Mouse (Mus musculus) lung, postnatal 36 days (tissue): ENCODE measurements around the gene Nup107.

Experiments used
- DNase-seq: peaks from one replicate; pipeline ENCODE4 v3.0.0; 2022; ENCODE audit warnings: mixed read lengths

Gene Nup107

DNA sequence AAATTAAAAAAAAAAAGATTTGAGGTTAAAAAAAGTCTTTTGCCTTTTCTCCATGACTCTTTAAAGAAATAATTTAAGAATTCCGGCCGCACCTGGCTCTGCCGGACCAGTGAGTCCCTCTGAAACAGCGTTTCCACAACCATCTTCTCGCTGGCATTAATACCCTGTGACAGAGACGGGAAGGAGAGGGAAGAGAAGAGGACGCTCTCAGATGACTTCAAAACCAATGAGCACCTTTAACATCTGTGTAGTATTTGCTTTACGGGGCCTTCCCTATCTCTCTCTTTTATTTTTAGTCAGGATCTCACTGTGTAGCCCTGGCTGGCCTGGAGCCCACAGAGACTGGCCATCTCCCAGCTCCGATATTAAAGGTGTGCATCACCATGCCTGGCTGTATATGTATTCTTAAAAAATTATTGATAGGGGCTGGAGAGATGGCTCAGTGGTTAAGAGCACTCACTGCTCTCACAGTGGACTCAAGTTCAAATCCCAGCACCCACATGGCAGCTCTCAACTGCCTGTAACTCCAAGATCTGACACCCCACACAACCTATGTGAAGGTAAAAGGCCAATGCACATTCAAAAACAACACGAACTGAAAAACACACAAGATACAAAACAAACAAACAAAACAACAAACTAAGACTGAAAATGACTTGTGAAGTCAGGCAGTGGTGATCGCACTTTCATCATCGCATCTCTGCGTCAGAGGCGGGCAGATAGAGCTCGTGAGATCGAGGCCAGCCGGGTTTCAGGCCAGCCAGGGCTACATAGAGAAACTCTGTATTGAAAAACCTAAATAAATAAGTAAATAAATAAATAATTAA, 14.8 kb downstream of the Nup107 start:
- no peak for DNase-seq

DNA sequence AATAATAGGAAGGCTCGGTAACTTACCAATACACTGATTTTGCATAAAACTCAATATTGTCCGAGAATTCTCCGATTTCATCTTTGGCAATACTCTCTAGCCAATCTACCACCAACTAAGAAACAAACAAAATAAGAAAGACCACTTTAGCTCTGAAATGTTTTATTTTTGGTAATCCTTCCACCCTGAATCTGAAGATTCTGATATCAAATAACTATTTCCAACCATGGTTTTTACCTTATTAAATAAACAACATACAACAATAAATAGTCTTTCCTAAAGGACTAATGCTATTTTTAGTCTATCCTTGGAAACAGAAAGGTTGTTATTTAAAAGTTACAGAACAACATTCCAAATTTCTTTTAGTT, 15.4 kb downstream of the Nup107 start:
- DNase-seq = no peak

DNA sequence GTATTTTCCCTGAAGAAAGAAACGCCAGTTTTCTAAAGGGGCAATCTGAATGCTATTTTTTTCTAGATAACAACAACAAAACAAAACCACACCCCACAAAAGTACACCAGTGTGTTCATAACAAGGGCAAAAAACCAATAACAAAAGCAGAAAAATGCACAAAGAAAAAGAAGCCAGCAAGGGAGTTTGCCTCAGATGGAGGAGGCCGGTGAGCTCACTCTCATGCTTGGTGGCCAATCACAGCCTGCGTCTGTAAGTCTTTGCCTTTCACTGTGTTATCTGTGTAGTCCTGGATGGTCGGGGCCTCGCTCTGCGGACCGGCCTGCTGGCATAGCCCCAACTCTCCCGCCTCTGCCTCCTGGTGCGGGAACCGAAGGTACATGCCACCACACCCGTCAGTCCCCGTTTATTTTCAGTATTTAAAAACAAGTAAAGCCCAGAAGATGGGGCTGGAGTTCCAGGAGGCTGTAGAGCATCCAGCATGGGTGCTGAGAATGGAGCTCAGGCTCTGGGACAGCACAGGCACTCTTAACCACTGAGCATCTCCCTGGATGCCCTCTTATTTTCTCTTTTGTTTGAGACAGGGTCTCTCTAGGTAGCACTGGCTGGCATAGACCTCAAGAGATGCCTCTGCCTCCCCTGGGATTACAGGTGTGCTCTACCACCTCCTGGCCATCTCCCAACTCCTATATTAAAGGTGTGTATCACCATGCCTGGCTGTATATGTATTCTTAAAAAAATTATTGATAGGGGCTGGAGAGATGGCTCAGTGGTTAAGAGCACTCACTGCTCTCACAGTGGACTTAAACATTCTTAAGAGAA, 16.0 kb downstream of the Nup107 start:
- DNase-seq = no peak

DNA sequence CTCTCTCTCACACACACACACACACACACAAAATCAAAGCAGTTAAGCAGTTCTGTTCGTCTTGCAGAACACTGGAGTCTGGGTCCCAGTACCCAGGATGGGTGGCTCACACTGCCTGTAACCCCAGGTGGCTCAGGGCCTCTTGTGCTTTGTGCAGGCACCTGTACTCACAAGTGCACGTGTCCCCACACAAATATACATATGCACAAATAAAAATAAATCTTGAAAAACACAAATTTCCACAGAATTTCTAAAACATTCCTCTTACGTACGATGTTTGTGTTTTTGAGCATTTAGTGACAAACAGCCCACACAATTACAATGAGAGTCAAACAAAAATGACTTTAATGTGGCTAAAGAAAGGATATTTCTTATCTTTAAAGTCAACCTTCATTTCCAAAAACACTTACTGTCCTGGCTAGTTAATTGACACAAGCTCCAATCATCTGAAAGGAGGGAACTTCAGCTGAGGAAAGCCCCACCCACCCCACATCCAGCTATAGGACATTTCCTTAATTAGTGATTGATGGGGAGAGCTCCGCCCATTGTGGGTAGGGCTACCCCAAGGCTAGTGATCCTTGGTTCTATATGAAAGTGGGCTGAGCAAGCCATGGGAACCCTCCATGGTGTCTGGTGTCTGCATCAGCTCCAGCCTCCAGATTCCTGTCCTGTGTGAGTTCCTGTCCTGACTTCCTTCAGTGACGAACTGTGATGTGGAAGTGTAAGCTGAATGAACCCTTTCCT, 16.9 kb downstream of the Nup107 start:
- DNase-seq = no peak

DNA sequence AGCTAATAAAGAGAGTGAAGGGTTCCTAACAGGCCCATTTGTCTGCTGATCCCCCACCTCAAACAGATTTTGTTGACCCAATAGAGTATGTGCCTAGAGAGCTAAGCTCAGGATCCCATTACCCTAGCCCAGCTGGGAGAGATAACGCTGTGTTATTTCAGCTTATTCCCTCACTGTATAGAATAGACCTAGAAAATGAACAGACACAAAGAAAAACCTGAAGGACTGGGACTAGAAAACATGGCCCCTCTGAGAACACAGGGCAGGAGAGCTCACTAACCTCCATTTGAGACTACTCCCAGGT, 17.7 kb downstream of the Nup107 start:
- no peak for DNase-seq

DNA sequence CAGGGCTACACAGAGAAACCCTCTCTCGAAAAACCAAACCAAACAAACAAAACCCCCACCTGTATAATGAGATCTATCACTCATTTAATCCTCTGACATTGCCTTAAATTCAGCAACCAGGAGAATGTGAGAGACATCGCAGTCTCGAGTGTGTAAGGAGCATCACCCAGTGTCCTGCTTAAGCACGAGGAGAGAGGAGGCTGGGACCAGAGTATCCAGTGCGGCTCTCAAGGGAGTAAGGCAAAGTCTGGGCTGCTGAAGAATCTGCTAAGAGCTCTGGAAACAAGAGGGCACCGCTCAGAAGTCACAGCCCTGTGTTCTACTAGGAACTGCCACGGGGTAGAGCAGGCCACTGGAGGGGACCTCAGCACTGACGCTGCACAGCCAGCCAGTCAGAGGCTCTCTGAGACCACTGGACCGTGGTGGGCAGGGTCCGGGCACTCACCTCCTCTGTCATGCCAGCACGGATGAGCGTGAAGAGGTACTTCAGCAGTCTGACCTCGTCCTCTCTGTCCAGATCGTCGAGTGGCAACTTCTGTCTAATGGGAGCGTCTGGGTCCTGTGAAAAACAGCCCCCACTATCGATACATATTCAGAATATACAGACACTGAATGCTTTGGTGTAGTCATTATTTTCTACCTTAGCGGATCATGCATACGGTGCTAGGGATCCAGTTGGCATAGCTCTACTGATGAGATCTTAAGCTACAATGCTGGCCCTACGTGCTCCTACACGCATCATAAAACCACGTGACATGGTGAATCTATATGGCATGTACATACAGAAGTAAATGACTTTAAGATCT, 18.3 kb downstream of the Nup107 start:
- DNase-seq = no peak

DNA sequence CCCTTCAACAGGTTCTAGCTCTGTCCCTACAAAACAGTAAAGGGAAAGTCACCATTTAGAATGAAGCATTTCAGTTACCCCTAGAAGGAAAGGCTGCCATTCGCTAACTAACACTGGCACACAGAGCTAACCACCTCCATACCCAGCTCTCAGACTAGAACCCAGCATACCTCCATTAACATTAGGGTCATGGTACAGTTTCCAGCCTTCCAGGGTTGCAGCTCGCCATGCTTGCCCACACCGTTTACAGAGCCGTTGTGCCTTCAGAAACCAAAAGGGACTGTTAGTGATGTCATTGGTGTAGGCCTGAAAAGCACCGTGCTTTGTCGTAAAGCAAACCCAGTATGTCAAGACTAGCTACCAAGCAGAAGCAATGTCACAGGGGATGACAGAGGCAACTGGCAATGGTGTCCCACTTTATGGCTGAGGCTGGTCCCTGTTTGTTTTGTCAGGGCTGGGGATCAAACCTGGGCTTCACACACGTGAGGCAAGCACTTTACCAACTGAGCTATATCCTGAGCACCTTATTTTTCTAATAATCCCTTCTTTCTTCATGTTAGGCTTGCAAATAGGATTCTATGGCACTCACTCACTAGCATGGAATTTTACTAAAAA, 19.3 kb downstream of the Nup107 start:
- no peak for DNase-seq

DNA sequence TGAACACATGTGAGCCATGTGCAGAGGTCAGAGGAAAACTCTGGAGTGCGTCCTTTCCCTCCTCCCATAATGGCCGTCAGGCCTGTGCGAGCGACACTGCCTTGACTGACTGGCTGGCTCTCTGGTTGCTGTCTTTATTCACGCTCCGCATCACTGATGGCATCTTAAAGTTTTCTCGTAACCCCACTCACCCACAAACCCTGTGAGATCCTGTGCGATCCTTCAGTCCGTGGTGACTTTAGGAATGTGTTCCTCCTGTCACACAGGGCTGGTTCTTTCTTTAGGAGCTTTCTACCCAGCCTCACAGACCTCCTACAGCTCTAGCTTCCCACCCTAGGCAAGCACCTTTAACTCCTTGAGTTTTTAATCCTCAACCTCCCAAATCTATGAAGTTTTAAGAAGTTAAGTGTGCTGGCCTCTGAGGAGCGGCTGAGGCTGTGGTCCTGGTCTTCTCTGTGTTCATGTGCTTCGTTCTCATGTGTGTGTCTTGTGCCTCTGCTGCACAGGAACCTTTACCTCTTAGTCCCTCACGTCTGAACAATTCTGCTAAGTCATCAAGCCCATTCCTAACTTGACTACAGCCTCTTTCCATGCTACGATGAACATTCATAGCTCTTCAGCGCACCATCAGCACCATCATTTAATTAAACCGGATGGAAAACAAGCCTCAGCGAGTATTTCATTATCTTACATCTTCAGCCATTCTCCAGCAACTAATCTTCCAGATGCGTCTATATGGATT, 20.0 kb downstream of the Nup107 start:
- no peak for DNase-seq

DNA sequence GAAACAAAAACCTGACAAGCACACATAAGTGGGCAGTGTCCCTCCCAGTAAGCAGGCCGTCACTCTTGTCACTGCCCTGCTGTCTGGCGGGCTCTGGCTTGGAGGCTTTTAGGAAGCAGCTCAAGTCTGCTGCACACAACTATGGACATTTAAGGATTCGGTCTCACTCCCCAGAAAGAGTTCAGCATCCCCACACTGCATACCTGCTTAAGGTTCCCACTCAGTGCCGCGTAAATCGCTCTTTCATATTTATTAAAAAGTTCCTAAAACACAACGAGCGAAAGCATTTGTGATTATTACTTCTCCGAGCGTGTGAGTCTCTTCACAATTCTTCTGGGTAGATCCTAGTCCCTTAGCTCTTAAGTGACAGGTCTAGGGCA, 21.4 kb downstream of the Nup107 start:
- no peak for DNase-seq

DNA sequence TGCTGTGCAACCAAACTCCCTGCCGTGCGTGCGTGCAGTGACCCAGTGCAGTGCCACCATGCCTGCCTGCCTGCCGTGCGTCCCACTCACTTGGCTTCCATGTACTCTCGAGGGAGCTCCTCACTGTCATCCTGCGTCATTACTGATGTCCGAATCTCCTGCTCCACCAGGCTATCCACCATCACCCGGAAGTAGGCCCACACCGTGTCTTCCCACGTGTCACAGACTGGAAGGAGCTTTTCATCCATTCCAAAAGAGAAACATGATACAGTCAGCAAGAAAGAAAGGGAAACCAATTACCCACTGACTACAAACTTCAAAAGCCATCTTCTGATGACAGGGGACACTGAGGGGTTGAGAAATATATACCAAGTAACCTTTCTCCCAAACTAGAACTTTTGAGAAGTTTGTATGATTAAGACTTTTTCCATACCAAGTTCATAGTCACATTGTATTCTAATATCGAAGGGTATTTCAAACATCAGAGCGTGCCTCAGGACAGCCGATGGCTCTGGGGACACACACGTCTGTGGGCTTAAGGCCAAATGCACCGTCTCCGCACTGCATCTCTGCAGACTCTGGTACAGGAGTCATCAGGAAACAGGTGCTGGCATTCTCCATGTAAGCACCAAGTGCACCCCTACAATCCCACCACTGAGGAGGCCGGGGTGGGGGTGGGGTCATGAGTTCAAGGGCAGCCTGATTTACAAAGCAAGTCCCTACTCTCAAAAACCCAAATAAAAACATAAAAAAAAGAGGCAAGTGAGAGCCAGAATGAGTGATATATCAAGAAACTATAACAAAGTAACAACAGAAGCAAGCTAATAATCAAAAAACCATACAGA, 22.0 kb downstream of the Nup107 start:
- DNase-seq = no peak

DNA sequence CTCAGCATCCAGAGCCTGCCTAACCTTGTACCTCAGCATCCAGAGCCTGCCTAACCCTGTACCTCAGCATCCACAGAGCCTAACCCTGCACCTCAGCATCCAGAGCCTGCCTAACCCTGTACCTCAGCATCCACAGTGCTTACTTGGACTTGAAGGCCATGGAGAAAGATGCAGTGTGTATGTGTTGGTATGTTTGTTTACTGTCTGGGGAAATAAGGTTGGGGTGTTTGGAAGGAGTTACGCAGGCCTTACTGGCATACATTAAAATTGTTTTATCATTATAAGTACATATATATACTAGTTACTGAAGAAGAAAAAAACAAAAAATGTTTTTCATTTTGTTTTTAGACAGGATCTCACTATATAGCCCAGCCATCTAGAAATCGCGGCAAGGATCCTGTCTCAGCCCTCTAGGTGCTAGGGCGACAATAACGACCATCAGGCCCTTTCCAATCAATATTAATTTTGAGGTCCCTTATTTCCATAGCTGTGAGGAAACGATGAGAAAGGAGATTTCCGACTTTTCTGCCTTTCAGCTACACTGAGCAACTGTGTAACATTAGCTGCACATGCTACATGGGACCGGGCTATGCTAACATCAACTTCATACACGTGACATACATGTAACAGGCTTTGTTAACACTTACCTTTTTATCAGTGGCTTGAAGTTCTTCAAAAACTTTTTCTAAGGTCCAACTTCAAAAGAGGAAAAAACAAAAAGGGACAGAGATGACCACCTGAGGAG, 22.8 kb downstream of the Nup107 start:
- no peak for DNase-seq

DNA sequence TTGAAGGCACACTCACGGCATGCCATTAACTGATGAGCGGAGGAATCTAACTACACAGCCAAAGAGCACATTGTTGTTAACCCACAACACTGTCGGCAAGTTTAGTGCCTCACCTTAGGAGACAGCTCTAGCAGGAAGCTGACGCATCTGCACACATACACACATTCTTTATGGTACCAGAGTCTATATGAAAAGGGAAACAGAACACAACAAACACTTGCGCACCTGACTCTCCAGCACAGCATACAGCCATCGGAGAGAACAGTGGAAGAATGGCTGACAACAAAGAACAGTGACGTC, 24.4 kb downstream of the Nup107 start:
- no peak for DNase-seq

DNA sequence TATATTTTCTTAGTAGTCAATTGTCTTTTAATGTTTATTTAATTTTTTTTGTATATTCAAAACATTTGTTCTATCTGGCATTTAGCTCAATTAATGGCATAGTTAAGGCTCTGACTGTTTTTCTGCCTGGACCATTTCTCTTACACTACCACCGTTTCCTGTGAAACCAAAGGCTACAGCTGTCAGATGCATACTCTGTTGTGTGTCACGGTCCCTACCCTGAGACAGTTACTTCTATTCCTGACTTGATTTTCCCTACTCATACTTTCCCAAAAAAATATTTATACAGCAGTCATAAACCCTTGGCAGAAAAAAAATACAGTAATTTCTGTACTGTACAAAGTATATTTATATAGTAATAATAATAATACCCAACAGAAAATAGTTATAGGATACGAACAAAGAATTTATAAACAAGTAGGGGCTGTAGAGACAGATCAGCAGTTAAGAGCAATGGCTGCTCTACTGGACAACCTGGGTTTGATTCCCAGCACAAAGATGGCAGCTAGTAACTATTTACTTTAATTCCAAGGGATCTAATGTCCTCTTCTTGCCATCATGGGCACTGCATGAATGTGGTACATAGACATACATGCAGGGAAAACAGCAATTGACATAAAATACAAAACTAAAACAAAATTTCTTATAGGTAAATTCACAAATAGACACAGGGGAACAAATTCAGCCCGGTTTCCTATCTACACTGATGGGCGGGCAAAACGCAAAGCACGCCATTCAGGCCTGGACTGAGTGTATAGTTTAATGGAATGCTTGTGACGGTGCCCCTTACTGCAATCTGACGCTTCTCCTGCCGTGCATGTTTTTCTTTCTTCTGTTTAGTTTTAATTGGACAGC, 25.0 kb downstream of the Nup107 start:
- DNase-seq = no peak

DNA sequence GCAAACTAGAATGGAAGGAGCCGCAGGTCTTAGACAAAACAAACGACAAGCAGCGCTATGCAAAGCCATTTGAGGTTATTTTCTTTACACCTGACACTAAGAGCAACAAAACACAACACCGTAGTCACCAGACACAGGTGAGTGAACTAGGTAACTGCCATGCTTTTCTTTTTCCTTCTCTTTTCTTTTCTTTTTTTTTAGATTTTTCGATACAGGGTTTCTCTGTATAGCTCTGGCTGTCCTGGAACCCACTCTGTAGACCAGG, 25.7 kb downstream of the Nup107 start:
- no peak for DNase-seq

DNA sequence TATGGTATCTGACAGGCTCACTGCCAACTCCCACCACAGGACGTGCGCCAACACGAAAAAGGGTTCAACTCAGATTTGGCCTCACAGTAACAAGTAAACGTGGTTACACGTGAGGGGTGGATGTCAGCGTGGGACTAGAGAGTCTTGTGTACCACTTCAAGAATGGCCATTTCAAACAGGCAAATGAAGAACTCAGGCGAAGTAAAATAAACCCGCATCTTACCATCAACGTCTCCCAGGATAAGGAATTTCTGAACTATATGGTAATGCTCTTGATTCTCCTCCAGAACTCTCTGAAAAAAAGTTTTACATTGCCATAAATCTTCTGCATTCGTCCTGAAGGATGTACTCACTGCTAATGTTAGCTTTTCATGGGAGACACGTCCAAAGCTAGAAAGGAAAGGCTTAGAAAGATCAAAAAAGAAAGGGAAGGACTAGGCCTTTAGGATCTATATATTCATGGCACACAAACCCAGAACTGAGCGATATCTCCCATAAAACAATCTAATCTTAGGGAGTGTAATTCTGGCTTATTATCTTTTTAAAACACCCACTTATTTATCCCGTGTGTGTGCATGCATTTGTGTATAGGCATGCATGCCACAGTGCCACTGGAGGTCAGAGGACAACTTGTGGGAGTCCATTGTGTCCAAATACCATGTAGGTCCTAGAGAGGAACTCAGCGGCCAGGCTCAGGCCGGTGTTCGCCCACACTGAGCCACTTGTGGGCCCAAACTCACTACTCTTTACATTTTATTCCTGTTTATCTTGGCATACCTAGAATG, 26.2 kb downstream of the Nup107 start:
- DNase-seq = no peak

DNA sequence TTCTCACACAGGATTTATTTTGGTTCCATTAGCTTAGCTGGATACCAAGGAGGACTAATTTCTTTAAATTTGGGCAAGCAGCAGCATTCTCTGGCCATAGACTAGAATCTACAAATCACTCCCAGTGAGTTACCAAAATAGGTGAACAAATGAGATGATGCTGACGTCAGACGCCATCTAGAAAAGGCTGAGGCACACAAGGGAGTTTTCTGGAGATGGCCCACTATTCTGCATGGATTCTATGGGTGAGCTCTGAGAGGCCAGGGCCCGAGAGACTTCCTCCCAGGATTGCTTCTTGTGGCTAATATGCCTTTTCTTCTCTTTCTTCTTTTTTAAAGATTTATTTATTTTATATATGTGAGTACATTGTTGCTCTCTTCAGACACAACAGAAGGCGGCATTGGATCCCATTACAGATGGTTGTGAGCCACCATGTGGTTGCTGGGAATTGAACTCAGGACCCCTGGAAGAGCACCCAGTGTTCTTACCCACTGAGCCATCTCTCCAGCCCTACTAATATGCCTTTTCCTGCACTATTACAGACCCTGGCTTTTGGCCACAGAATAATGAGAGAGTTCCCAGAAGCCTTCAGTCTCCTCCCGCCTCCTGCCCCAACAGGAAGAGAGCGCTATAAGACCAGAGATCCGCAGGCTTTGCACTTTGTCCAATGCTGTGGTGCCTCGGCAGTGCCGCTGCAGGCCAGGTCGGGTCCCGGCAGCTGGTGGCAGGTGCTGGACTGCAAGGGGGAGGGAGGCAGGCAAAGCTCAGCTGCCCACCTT, 27.2 kb downstream of the Nup107 start:
- no peak for DNase-seq

DNA sequence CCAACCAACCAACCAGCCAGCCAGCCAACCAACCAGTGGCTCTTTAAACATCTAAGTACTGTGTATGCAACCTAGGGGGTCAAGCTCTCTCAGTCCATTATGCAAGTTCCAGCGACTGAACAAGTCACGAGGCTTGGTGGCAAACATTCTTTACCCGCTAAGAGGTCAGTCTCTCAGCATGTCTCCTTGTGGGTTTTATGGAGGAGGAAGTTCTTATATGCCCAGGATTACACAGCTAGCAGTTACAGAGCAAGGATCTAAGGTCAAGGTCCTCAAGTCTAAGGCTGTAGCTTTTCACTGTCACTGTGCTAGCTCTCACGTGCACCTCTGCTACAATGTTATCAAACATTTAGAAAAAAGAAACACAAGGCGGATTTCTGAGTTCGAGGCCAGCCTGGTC, 27.9 kb downstream of the Nup107 start:
- peak; percentile 70 for DNase-seq
